10 mouse cellular contexts compared by ENCODE assay signal in the genomic region with DNA sequence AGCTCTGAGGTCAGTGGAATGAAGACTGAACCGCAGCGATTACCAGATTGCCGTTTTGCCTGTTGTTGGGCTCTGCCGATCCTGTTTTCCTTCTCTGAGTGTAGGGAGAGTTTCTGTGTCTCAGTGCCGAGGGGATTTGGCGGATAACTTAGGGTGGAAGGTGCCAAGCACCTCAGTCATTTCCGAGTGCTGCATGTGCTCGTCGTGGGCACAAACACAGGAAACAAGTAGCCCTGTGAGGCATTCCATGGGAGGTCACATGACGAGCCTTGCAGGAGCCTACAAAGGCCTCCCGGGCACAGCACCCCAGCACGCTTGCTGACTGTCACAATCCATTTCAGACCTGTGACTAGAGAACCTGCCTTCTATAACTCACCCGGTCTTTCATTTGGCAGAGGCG.
DNase-seq lines count a peak whose midpoint lies in the region; ATAC-seq and TF ChIP-seq lines count a peak whose summit lies in the region.
"Had no signal": no experiment of that assay in that cellular context is flagged by ENCODE, and none has a peak within 500 bp of the region (broad histone marks: within the 10 kb centered on the region; RNA-seq: fewer than 3 reads in every experiment).

No protein-coding gene starts in this region.

- no peak overlapping the region for H3K9ac ChIP-seq in midbrain, embryonic 12.5 days (replicated peaks)
- no peak overlapping the region for H3K9ac ChIP-seq in midbrain, postnatal 0 days (replicated peaks; ENCODE audit: low read length, poor library complexity, severe bottlenecking)
- no peak overlapping the region for H3K9ac ChIP-seq in hindbrain, embryonic 15.5 days
- H3K9ac ChIP-seq in liver, embryonic 11.5 days (ENCODE audit: low read depth, low read length) = no peak overlapping the region
- H3K9ac ChIP-seq in stomach, embryonic 16.5 days (ENCODE audit: low read length) = no peak overlapping the region
- H3K9ac ChIP-seq: liver, embryonic 15.5 days had no signal

- no peak overlapping the region for H3K4me3 ChIP-seq in midbrain, embryonic 12.5 days
- no peak overlapping the region for H3K4me3 ChIP-seq in midbrain, postnatal 0 days (ENCODE audit: low read depth, low read length)
- no peak overlapping the region for H3K4me3 ChIP-seq in hindbrain, embryonic 15.5 days
- no peak overlapping the region for H3K4me3 ChIP-seq in liver, embryonic 11.5 days (ENCODE audit: low read depth, low read length)
- no peak overlapping the region for H3K4me3 ChIP-seq in stomach, embryonic 16.5 days (replicated peaks; ENCODE audit: low read length)
- H3K4me3 ChIP-seq: liver, embryonic 15.5 days had no signal

- TF ChIP-seq CTCF in midbrain, postnatal 0 days (IDR thresholded peaks at IDR 0.05) = no peak

- WGBS in midbrain, embryonic 12.5 days = 71% methylated on average over 14 of the region's 14 CpGs
- WGBS in midbrain, postnatal 0 days = 68% methylated on average over 14 of the region's 14 CpGs
- 66% methylated on average over 14 of the region's 14 CpGs for WGBS in hindbrain, embryonic 15.5 days
- 45% methylated on average over 14 of the region's 14 CpGs for WGBS in liver, embryonic 11.5 days
- 60% methylated on average over 14 of the region's 14 CpGs for WGBS in stomach, embryonic 16.5 days

- no peaks in the 10 kb centered on the region for H3K36me3 ChIP-seq in midbrain, embryonic 12.5 days
- H3K36me3 ChIP-seq in midbrain, postnatal 0 days (ENCODE audit: insufficient read depth, low read length) = no peaks in the 10 kb centered on the region
- no peaks in the 10 kb centered on the region for H3K36me3 ChIP-seq in hindbrain, embryonic 15.5 days
- H3K36me3 ChIP-seq in liver, embryonic 11.5 days (ENCODE audit: control insufficient read depth, insufficient read depth, low read length) = no peaks in the 10 kb centered on the region
- no peaks in the 10 kb centered on the region for H3K36me3 ChIP-seq in stomach, embryonic 16.5 days (ENCODE audit: control insufficient read depth, insufficient read depth, low read length)
- H3K36me3 ChIP-seq: liver, embryonic 15.5 days had no signal

- H3K27ac ChIP-seq in midbrain, embryonic 12.5 days (replicated peaks) = 0 out of 2 replicates have a peak overlapping the region, but pooled peaks have one; percentile 1
- H3K27ac ChIP-seq in midbrain, postnatal 0 days (ENCODE audit: low read depth, low read length) = no peak overlapping the region; the same call in 1 of the 2 replicates
- peak overlapping the region; percentile 61 for H3K27ac ChIP-seq in hindbrain, embryonic 15.5 days (replicated peaks)
- H3K27ac ChIP-seq in liver, embryonic 11.5 days (ENCODE audit: low read depth, low read length) = 0 out of 2 replicates have a peak overlapping the region, but pooled peaks have one; percentile 49
- H3K27ac ChIP-seq in stomach, embryonic 16.5 days (ENCODE audit: low read length) = peak overlapping the region; percentile 44; the same call in 1 of the 2 replicates
- H3K27ac ChIP-seq: liver, embryonic 15.5 days had no signal

- DNase-seq in midbrain, postnatal 0 days (ENCODE audit: low spot score) = no peak
- no peak for DNase-seq in liver, embryonic 11.5 days (ENCODE audit: low spot score)
- DNase-seq in cerebellum, adult 8-10 months = no peak
- no peak for DNase-seq in cerebellum, postnatal 14 days
- DNase-seq: thymus, postnatal 25 days had no signal

- peaks cover 58% of the 10 kb centered on the region for H3K4me1 ChIP-seq in midbrain, embryonic 12.5 days
- H3K4me1 ChIP-seq in midbrain, postnatal 0 days (ENCODE audit: insufficient read depth, low read length) = peaks cover 23% of the 10 kb centered on the region
- H3K4me1 ChIP-seq in hindbrain, embryonic 15.5 days (replicated peaks) = peaks cover 58% of the 10 kb centered on the region
- peaks cover 23% of the 10 kb centered on the region for H3K4me1 ChIP-seq in liver, embryonic 11.5 days (replicated peaks; ENCODE audit: control insufficient read depth, insufficient read depth, low read length)
- peaks cover 20% of the 10 kb centered on the region for H3K4me1 ChIP-seq in stomach, embryonic 16.5 days (ENCODE audit: control insufficient read depth, insufficient read depth, low read length)
- H3K4me1 ChIP-seq: liver, embryonic 15.5 days had no signal

- H3K4me2 ChIP-seq in midbrain, embryonic 12.5 days (replicated peaks) = no peak overlapping the region
- H3K4me2 ChIP-seq in midbrain, postnatal 0 days (ENCODE audit: low read depth, low read length, poor library complexity, severe bottlenecking) = no peak overlapping the region
- no peak overlapping the region for H3K4me2 ChIP-seq in hindbrain, embryonic 15.5 days
- 0 out of 2 replicates have a peak overlapping the region, but pooled peaks have one; percentile 6 for H3K4me2 ChIP-seq in liver, embryonic 11.5 days
- no peak overlapping the region for H3K4me2 ChIP-seq in stomach, embryonic 16.5 days (ENCODE audit: low read depth, low read length)
- H3K4me2 ChIP-seq: liver, embryonic 15.5 days had no signal

- H3K27me3 ChIP-seq in midbrain, embryonic 12.5 days = 0 out of 2 replicates have a peak, but pooled peaks cover 16% of the 10 kb centered on the region
- H3K27me3 ChIP-seq in midbrain, postnatal 0 days (ENCODE audit: insufficient read depth, low read length) = no peaks in the 10 kb centered on the region
- H3K27me3 ChIP-seq in hindbrain, embryonic 15.5 days = no peaks in the 10 kb centered on the region
- no peaks in the 10 kb centered on the region for H3K27me3 ChIP-seq in liver, embryonic 11.5 days (replicated peaks; ENCODE audit: control insufficient read depth, insufficient read depth, low read length)
- no peaks in the 10 kb centered on the region for H3K27me3 ChIP-seq in stomach, embryonic 16.5 days (ENCODE audit: control insufficient read depth, insufficient read depth, low read length)
- H3K27me3 ChIP-seq: liver, embryonic 15.5 days had no signal

- no peak for ATAC-seq in midbrain, embryonic 12.5 days (ENCODE audit: low FRiP score, low read depth)
- ATAC-seq in midbrain, postnatal 0 days (ENCODE audit: low FRiP score) = no peak
- ATAC-seq in hindbrain, embryonic 15.5 days (ENCODE audit: low FRiP score, low read depth) = no peak
- ATAC-seq in liver, embryonic 11.5 days (replicated peaks; ENCODE audit: low FRiP score) = no peak
- no peak for ATAC-seq in stomach, embryonic 16.5 days (ENCODE audit: insufficient read depth, low FRiP score)
- no peak for ATAC-seq in erythroid progenitor cell, adult 5-6 weeks (replicated peaks; ENCODE audit: low FRiP score, poor library complexity, severe bottlenecking)

- no peaks in the 10 kb centered on the region for H3K9me3 ChIP-seq in midbrain, embryonic 12.5 days
- H3K9me3 ChIP-seq in midbrain, postnatal 0 days (ENCODE audit: low read length) = no peaks in the 10 kb centered on the region
- H3K9me3 ChIP-seq in hindbrain, embryonic 15.5 days = no peaks in the 10 kb centered on the region
- H3K9me3 ChIP-seq in liver, embryonic 11.5 days (ENCODE audit: control insufficient read depth, low read length) = no peaks in the 10 kb centered on the region
- H3K9me3 ChIP-seq in stomach, embryonic 16.5 days (replicated peaks; ENCODE audit: control insufficient read depth, low read length) = no peaks in the 10 kb centered on the region
- H3K9me3 ChIP-seq: liver, embryonic 15.5 days had no signal
